Mouse (Mus musculus): ENCODE results near the gene Gpr84. TPM values are rescaled to one million over a fixed set of nuclear protein-coding genes. Genes with fewer than 3 reads are reported as not detected.
"Not testable (repeated sequence)": the region's sequence is repeated elsewhere in the genome, so short reads cannot be mapped to it uniquely, and the experiment has no call there.

Gene Gpr84
- polyA plus RNA-seq, 1 experiment: 0.05 TPM

DNA sequence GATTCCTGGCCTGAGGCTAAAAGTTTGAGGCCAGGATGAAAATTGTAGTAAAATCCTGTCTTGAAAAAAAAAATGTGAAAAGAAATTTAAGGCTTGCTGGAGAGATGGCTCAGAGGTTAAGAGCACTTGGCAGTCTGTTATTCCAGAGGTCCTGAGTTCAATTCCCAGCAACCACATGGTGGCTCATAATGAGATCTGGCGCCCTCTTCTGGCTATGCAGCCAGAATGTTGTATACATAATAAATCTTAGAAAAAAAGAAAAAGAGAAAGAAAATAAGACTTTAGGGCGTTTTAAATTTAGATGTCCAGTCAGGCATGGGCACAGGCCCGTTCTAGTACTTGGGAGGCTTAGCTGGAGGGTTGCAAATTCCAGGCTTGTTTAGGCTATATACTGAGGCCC lies 30.7 kb downstream of the Gpr84 start:
- TF ChIP-seq MYOG (IDR thresholded peaks at IDR 0.05; ENCODE audit: control insufficient read depth in 1 of 3, insufficient read depth in 1 of 3, insufficient read length in 2 of 3, low read depth in 2 of 3) (no peak), TCF12 (IDR thresholded peaks at IDR 0.05; ENCODE audit: insufficient read depth, poor library complexity, severe bottlenecking) (no peak), CEBPB (IDR thresholded peaks at IDR 0.05; ENCODE audit: insufficient read depth, poor library complexity, severe bottlenecking) (no peak), SRF (IDR thresholded peaks at IDR 0.05; ENCODE audit: control insufficient read depth, insufficient read length, low read depth) (no peak), REST (IDR thresholded peaks at IDR 0.05; ENCODE audit: insufficient read depth, insufficient read length) (no peak), MYOD1 (IDR thresholded peaks at IDR 0.05; ENCODE audit: control insufficient read depth in 1 of 3, insufficient read length in 2 of 3, low read depth in 2 of 3) (no peak), POLR2A (IDR thresholded peaks at IDR 0.05; ENCODE audit: insufficient read length, low read depth) (no peak), MAX (IDR thresholded peaks at IDR 0.05; ENCODE audit: low read depth) (no peak), POLR2AphosphoS2 (IDR thresholded peaks at IDR 0.05; ENCODE audit: insufficient read length, low read depth) (no peak), USF1 (IDR thresholded peaks at IDR 0.05; ENCODE audit: low read depth) (no peak), E2F4 (IDR thresholded peaks at IDR 0.05; ENCODE audit: insufficient read depth) (no peak), TCF3 (IDR thresholded peaks at IDR 0.05; ENCODE audit: insufficient read length, low read depth) (no peak)
- H3K27me3 ChIP-seq (ENCODE audit: control insufficient read depth, insufficient read depth, insufficient read length): no peaks in the 10 kb centered on the region
- no peaks in the 10 kb centered on the region for H3K36me3 ChIP-seq (ENCODE audit: control insufficient read depth, insufficient read depth)
- H3K79me2 ChIP-seq (ENCODE audit: control insufficient read depth, insufficient read depth): peaks cover 73% of the 10 kb centered on the region
- no peak overlapping the region for H3ac ChIP-seq (ENCODE audit: control insufficient read depth, insufficient read length)
- no peak overlapping the region for H3K4me3 ChIP-seq
- H3K4me2 ChIP-seq (ENCODE audit: low read depth): no peak overlapping the region

DNA sequence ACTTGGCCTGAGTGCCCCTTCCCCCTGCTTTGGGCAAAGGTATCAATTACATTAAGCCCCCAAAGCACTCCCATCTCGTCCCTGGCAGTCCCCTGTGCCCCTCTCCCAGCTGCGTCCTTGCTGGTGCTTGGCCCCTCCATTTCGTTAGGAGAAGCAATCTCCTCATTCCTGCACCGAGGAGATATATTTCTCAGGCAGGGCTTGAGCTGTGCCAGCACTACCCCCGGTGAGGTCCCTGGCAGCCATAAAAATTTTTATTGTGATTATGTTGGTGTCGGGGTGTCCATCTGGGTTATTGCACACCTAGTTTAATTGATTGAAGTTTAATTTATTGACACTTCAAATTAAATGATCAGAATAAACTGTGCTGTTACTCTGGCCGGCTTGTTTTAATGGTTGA lies 32.5 kb downstream of the Gpr84 start:
- peaks cover 74% of the 10 kb centered on the region for H3K79me2 ChIP-seq (ENCODE audit: control insufficient read depth, insufficient read depth)
- no peaks in the 10 kb centered on the region for H3K27me3 ChIP-seq (ENCODE audit: control insufficient read depth, insufficient read depth, insufficient read length)
- H3K4me3 ChIP-seq: no peak overlapping the region
- H3K4me2 ChIP-seq (ENCODE audit: low read depth): no peak overlapping the region
- no peak overlapping the region for H3ac ChIP-seq (ENCODE audit: control insufficient read depth, insufficient read length)
- H3K36me3 ChIP-seq (ENCODE audit: control insufficient read depth, insufficient read depth): no peaks in the 10 kb centered on the region
- TF ChIP-seq CEBPB (IDR thresholded peaks at IDR 0.05; ENCODE audit: insufficient read depth, poor library complexity, severe bottlenecking) (no peak), REST (IDR thresholded peaks at IDR 0.05; ENCODE audit: insufficient read depth, insufficient read length) (no peak), TCF3 (IDR thresholded peaks at IDR 0.05; ENCODE audit: insufficient read length, low read depth) (no peak), MYOG (IDR thresholded peaks at IDR 0.05; ENCODE audit: control insufficient read depth in 1 of 3, insufficient read depth in 1 of 3, insufficient read length in 2 of 3, low read depth in 2 of 3) (no peak), USF1 (IDR thresholded peaks at IDR 0.05; ENCODE audit: low read depth) (no peak), POLR2AphosphoS2 (IDR thresholded peaks at IDR 0.05; ENCODE audit: insufficient read length, low read depth) (no peak), TCF12 (IDR thresholded peaks at IDR 0.05; ENCODE audit: insufficient read depth, poor library complexity, severe bottlenecking) (no peak), MYOD1 (IDR thresholded peaks at IDR 0.05; ENCODE audit: control insufficient read depth in 1 of 3, insufficient read length in 2 of 3, low read depth in 2 of 3) (no peak)

DNA sequence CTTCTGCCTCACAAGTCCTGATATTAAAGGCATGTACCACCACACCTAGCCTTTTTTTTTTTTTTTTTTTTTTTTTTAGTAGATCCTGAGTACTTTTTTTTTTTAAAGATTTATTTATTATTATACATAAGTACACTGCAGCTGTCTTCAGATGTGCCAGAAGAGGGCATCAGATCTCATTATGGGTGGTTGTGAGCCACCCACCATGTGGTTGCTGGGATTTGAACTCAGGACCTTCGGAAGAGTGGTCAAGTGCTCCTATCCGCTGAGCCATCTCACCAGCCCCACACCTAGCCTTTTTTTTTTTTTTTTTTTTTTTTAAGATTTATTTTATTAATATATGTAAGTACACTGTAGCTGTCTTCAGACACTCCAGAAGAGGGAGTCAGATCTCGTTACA lies 34.5 kb downstream of the Gpr84 start:
- not testable (repeated sequence) for H3K27me3 ChIP-seq (ENCODE audit: control insufficient read depth, insufficient read depth, insufficient read length); H3K4me2 ChIP-seq (ENCODE audit: low read depth); H3K36me3 ChIP-seq (ENCODE audit: control insufficient read depth, insufficient read depth); H3K4me3 ChIP-seq; H3ac ChIP-seq (ENCODE audit: control insufficient read depth, insufficient read length)
- peaks cover 61% of the 10 kb centered on the region for H3K79me2 ChIP-seq (ENCODE audit: control insufficient read depth, insufficient read depth)

DNA sequence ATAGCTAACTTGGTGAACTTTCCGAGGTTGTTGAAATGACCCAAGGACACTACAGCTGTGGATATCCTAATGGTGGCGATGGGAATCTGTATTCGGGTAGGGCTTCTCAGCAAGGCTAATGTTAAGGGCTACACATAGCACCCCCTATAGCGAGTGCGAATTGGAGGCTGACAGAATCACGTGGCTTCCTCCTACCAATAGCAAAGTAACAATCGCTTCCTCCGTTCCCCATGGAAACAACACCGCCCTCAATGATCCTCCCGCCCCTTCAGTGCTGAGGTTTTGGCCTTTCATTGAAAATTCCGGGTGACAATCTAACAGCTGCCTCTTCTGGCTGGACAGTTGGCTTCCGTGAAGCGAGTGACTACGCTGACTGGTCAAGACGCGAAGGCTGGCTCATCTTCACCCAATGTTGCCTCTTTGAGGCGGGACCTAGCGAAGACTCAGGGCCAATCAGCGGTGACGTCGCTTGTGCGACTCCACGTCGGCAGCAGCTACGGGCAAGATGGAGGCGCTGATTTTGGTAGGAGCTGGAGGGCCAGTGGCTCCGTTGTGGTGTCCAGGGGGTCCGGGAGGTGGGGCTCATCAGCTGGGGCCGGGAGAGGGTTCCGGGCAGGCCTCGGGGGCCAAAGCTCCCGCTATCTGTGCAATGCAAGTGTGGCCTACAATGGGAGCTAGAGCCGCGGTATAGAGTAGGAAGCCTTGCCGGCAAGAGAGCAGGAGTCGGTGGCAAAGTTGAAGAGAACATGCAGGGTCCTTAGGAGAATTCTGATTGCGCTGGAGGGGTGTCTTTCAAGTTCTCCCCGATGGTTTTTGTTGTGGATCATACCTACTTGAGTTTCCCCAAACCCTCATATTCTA lies 37.8 kb downstream of the Gpr84 start, which contains the start of gene Copz1:
Gene Copz1 (plus strand): TSS at position 296 of the 861 bp plus-strand sequence.
- no peaks in the 10 kb centered on the region for H3K27me3 ChIP-seq (ENCODE audit: control insufficient read depth, insufficient read depth, insufficient read length)
- H3ac ChIP-seq (ENCODE audit: control insufficient read depth, insufficient read length): peak within 1 kb of the TSS; percentile 16
- no peaks in the 10 kb centered on the region for H3K36me3 ChIP-seq (ENCODE audit: control insufficient read depth, insufficient read depth)
- H3K4me3 ChIP-seq: peak within 1 kb of the TSS; percentile 59
- TF ChIP-seq USF1 (IDR thresholded peaks at IDR 0.05; ENCODE audit: low read depth): peak; percentile 99
- peak; percentile 59 for TF ChIP-seq SRF (IDR thresholded peaks at IDR 0.05; ENCODE audit: control insufficient read depth, insufficient read length, low read depth)
- TF ChIP-seq POLR2AphosphoS2 (IDR thresholded peaks at IDR 0.05; ENCODE audit: insufficient read length, low read depth): peak; percentile 85
- TF ChIP-seq TCF12 (IDR thresholded peaks at IDR 0.05; ENCODE audit: insufficient read depth, poor library complexity, severe bottlenecking): no peak
- peak; percentile 89 for TF ChIP-seq POLR2A (IDR thresholded peaks at IDR 0.05; ENCODE audit: insufficient read length, low read depth)
- peak within 1 kb of the TSS; percentile 87 for H3K4me2 ChIP-seq (ENCODE audit: low read depth)
- peaks cover 31% of the 10 kb centered on the region for H3K79me2 ChIP-seq (ENCODE audit: control insufficient read depth, insufficient read depth)

DNA sequence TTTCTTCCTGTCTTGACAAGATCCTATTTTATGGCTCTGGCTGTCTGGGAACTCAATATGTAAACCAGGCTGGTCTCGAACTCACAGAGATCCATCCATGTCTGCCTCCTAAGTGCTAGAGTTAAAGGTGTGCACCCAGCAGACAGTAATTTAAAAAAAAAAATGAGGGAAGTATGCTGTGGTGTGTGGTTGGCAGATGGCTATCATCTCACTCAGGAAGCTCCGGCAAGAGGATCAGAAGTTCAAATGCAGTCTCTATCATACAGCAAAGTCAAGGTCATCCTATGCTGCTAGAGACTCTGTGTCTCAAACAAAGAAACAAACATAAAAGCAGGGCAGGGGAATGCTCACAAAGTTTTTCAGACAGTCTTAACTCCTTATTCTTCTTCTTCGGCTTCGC lies 41.5 kb downstream of the Gpr84 start:
- Histone ChIP-seq H3ac (ENCODE audit: control insufficient read depth, insufficient read length) (no peak overlapping the region), H3K27me3 (ENCODE audit: control insufficient read depth, insufficient read depth, insufficient read length) (no peaks in the 10 kb centered on the region), H3K4me3 (no peak overlapping the region), H3K79me2 (ENCODE audit: control insufficient read depth, insufficient read depth) (peaks cover 12% of the 10 kb centered on the region), H3K4me2 (ENCODE audit: low read depth) (no peak overlapping the region), H3K36me3 (ENCODE audit: control insufficient read depth, insufficient read depth) (no peaks in the 10 kb centered on the region)
- TF ChIP-seq E2F4 (IDR thresholded peaks at IDR 0.05; ENCODE audit: insufficient read depth) (no peak), CEBPB (IDR thresholded peaks at IDR 0.05; ENCODE audit: insufficient read depth, poor library complexity, severe bottlenecking) (no peak), USF1 (IDR thresholded peaks at IDR 0.05; ENCODE audit: low read depth) (no peak), MYOD1 (IDR thresholded peaks at IDR 0.05; ENCODE audit: control insufficient read depth in 1 of 3, insufficient read length in 2 of 3, low read depth in 2 of 3) (no peak), REST (IDR thresholded peaks at IDR 0.05; ENCODE audit: insufficient read depth, insufficient read length) (no peak), TCF3 (IDR thresholded peaks at IDR 0.05; ENCODE audit: insufficient read length, low read depth) (no peak), TCF12 (IDR thresholded peaks at IDR 0.05; ENCODE audit: insufficient read depth, poor library complexity, severe bottlenecking) (no peak), MAX (IDR thresholded peaks at IDR 0.05; ENCODE audit: low read depth) (no peak), POLR2A (IDR thresholded peaks at IDR 0.05; ENCODE audit: insufficient read length, low read depth) (no peak), POLR2AphosphoS2 (IDR thresholded peaks at IDR 0.05; ENCODE audit: insufficient read length, low read depth) (no peak), SRF (IDR thresholded peaks at IDR 0.05; ENCODE audit: control insufficient read depth, insufficient read length, low read depth) (no peak), MYOG (IDR thresholded peaks at IDR 0.05; ENCODE audit: control insufficient read depth in 1 of 3, insufficient read depth in 1 of 3, insufficient read length in 2 of 3, low read depth in 2 of 3) (no peak)
